In the genomic region with DNA sequence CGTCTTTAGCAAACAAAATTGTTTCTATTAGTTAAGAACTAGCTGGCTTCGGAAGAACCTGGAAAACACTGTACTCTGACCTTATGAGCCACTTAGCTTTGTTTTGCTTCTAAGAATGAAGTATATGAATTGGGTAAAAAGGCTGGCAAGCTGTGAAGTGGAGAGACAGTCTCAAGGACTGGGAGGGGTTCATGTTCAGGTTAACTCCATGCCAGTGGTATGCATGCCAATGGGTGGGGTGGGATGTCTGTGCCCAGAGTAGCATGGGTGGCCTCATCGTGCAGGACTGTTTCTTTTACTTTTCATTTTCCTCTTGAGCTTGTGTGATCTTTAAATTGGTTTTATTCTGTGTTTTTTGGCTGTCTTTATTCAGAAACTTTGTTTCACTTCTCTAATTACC, we compare ENCODE assay signal across 20 mouse cellular contexts.
"Had no signal": no experiment of that assay in that cellular context is flagged by ENCODE, and none has a peak within 500 bp of the region (broad histone marks: within the 10 kb centered on the region; RNA-seq: fewer than 3 reads in every experiment).

No protein-coding gene starts in this region.

- DNase-seq: kidney, adult 11 months; kidney, adult 8-10 months; kidney, postnatal 10 days; layer of hippocampus, adult 9-11 months; liver; liver, embryonic 13.5 days; right cerebral cortex, adult 18-20 months; right cerebral cortex, postnatal 25 days; spleen, adult 18-20 months; thymus, postnatal 25 days had no signal

- H3K27me3 ChIP-seq: intestine, embryonic 15.5 days; kidney, embryonic 15.5 days; limb, embryonic 13.5 days; liver, embryonic 13.5 days; midbrain, embryonic 12.5 days; midbrain, embryonic 15.5 days; neural tube, embryonic 12.5 days; neural tube, embryonic 15.5 days; stomach, embryonic 15.5 days had no signal

- H3K27ac ChIP-seq: intestine, embryonic 15.5 days; kidney, embryonic 15.5 days; layer of hippocampus, adult 2 months; limb, embryonic 10.5 days; limb, embryonic 13.5 days; liver, embryonic 13.5 days; midbrain, embryonic 12.5 days; midbrain, embryonic 15.5 days; neural tube, embryonic 12.5 days; neural tube, embryonic 15.5 days; stomach, embryonic 15.5 days had no signal

- H3K36me3 ChIP-seq: intestine, embryonic 15.5 days; kidney, embryonic 15.5 days; limb, embryonic 10.5 days; limb, embryonic 13.5 days; liver, embryonic 13.5 days; midbrain, embryonic 12.5 days; midbrain, embryonic 15.5 days; neural tube, embryonic 12.5 days; neural tube, embryonic 15.5 days; stomach, embryonic 15.5 days had no signal

- H3K4me2 ChIP-seq: intestine, embryonic 15.5 days; kidney, embryonic 15.5 days; limb, embryonic 13.5 days; liver, embryonic 13.5 days; midbrain, embryonic 12.5 days; midbrain, embryonic 15.5 days; neural tube, embryonic 12.5 days; neural tube, embryonic 15.5 days; stomach, embryonic 15.5 days had no signal

- H3K9ac ChIP-seq: intestine, embryonic 15.5 days; kidney, embryonic 15.5 days; limb, embryonic 13.5 days; liver, embryonic 13.5 days; midbrain, embryonic 12.5 days; midbrain, embryonic 15.5 days; neural tube, embryonic 12.5 days; neural tube, embryonic 15.5 days; stomach, embryonic 15.5 days had no signal

- H3K4me3 ChIP-seq: intestine, embryonic 15.5 days; kidney, embryonic 15.5 days; layer of hippocampus, adult 2 months; limb, embryonic 10.5 days; limb, embryonic 13.5 days; liver, embryonic 13.5 days; midbrain, embryonic 12.5 days; midbrain, embryonic 15.5 days; neural tube, embryonic 12.5 days; neural tube, embryonic 15.5 days; stomach, embryonic 15.5 days had no signal

- H3K9me3 ChIP-seq: intestine, embryonic 15.5 days; kidney, embryonic 15.5 days; limb, embryonic 10.5 days; limb, embryonic 13.5 days; liver, embryonic 13.5 days; midbrain, embryonic 12.5 days; midbrain, embryonic 15.5 days; neural tube, embryonic 12.5 days; neural tube, embryonic 15.5 days; stomach, embryonic 15.5 days had no signal

- ATAC-seq: intestine, embryonic 15.5 days; midbrain, embryonic 15.5 days had no signal

- H3K4me1 ChIP-seq: intestine, embryonic 15.5 days; kidney, embryonic 15.5 days; limb, embryonic 10.5 days; limb, embryonic 13.5 days; liver, embryonic 13.5 days; midbrain, embryonic 12.5 days; midbrain, embryonic 15.5 days; neural tube, embryonic 12.5 days; neural tube, embryonic 15.5 days; stomach, embryonic 15.5 days had no signal
